Mouse (Mus musculus) stomach, postnatal 0 days (tissue): ENCODE measurements around the gene Cygb.

ENCODE experiments used
- CTCF ChIP-seq: IDR thresholded peaks from 2 replicates; pipeline ENCODE4 v1.5.1; 2016; ENCODE audit warnings: antibody characterized with exemption, low read depth, mild to moderate bottlenecking, moderate library complexity
- EP300 ChIP-seq: optimal IDR thresholded peaks from 2 replicates; pipeline ENCODE3; 2016; ENCODE audit warnings: antibody characterized with exemption

- TF ChIP-seq CTCF (no peak), EP300 (no peak)
Observed at GRCm38 (mm10) chr11:116690701-116691575, 36.8 kb upstream of the Cygb start.
